Mouse (Mus musculus): ENCODE results near the gene Myo18b.

- TF ChIP-seq MAFK (IDR thresholded peaks at IDR 0.05; ENCODE audit: insufficient read depth, low read depth, low read length) (no peak), ZC3H11A (IDR thresholded peaks at IDR 0.05; ENCODE audit: borderline replicate concordance, low read depth, low read length) (no peak), HCFC1 (IDR thresholded peaks at IDR 0.05; ENCODE audit: borderline replicate concordance, insufficient read depth, low read length) (no peak), ZNF384 (IDR thresholded peaks at IDR 0.05; ENCODE audit: low read depth, low read length) (no peak), CHD2 (IDR thresholded peaks at IDR 0.05; ENCODE audit: low read depth, low read length) (no peak)
Measured at GRCm38 (mm10) chr5:112678153-112678552, 218.0 kb downstream of the Myo18b start.

Data from ES-E14 (cell line).